Mouse (Mus musculus): ENCODE measurements at regions not wholly inside any gene's neighbourhood (a gene's known extent, or its start where the extent isn't known, plus 50 kb on each side); places are given as distances from the start of the nearest gene placed in this dataset.

GRCm38 (mm10) chr8:5800594-5800993 lies 695.4 kb upstream of the Slc10a2 start:
- WGBS: 75% methylated on average over 3 of the region's 3 CpGs
- no peak for DNase-seq (ENCODE audit: low read depth, low spot score)

GRCm38 (mm10) chr8:5756366-5756765 lies 651.2 kb upstream of the Slc10a2 start:
- WGBS: 83% methylated on average over 1 of the region's 1 CpGs
- no peak for DNase-seq (ENCODE audit: low read depth, low spot score)

- DNase-seq (ENCODE audit: low read depth, low spot score): peak; percentile 3
- 60% methylated on average over 2 of the region's 2 CpGs for WGBS
Measured at GRCm38 (mm10) chr8:5739503-5739902, 634.4 kb upstream of the Slc10a2 start.

DNA sequence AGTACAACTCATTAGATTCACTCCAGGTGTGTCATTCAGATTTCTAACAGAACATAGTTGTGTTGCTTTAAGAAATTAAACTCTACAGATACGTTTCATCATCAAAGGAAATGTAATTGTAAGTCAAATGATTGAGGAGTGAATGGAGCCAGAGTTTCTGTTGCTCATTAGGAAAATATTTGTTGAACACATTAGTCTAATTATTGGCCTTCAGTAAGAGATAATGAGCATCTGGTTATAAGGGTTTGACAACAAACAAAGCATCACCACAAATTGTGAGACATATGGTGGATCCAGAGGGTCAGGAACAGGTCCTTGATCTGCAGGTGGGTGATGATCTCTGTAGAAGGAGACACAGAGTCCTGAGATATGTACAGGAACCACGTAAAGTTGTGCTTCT lies 622.3 kb upstream of the Slc10a2 start:
- WGBS: 61% methylated on average over 2 of the region's 2 CpGs
- DNase-seq (ENCODE audit: low read depth, low spot score): no peak

DNA sequence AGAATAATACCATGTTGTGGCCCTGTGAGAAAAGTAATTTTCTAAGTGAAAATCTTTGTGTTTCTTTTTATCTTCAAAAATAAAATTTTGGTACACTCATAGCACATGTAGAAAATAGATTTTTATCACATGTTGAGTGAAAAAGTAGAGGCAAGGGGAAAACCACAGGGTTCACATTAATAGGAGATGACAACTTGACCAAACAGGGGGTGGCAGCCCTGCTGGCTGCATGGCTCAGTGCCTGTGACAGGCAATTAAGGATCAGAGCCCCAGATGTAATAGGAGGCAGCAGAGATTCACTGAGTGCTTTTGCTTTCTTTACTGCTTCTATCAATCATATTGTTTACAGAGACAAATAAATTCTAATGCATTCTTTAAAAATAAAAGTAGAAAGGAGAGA lies 582.8 kb upstream of the Slc10a2 start:
- no peak for DNase-seq (ENCODE audit: low read depth, low spot score)

- WGBS: 86% methylated on average over 5 of the region's 5 CpGs
Measured at GRCm38 (mm10) chr8:5674971-5675370, 569.8 kb upstream of the Slc10a2 start.

More at GRCm38 (mm10) chr8:5674971-5675370, 569.8 kb upstream of the Slc10a2 start:
- DNase-seq (ENCODE audit: low read depth, low spot score): no peak

All from large intestine, adult 2 months (tissue).